Mouse (Mus musculus) liver, embryonic 14.5 days (tissue): ENCODE data around the gene Cavin2. TPM values are rescaled to one million over a fixed set of nuclear protein-coding genes. Genes with fewer than 3 reads are reported as not detected.

Source experiments
- ATAC-seq: fragments of 200-750 bp; cut with Nextera tagmentation; 2 replicates; pipeline ENCODE4 v1.8.0; 2017; ENCODE audit warnings: moderate number of reproducible peaks, mild to moderate bottlenecking, moderate library complexity; ENCODE audit not compliant: insufficient read depth
- DNase-seq, 3 experiments: peaks; one replicate each; pipeline ENCODE4 v3.0.0-alpha.2; 2012 to 2013; ENCODE audit warnings: low read depth in 3 of 3, low spot score in 3 of 3
- H3K27ac ChIP-seq: fragments of 300-500 bp; sonication (generic); 2 replicates; pipeline ENCODE4 v1.5.1; 2014; ENCODE audit warnings: moderate library complexity, mild to moderate bottlenecking, control low read depth, inconsistent platforms
- H3K27me3 ChIP-seq: fragments of 300-500 bp; sonication (generic); 2 replicates; pipeline ENCODE4 v1.6.1; 2014; ENCODE audit warnings: mild to moderate bottlenecking, low read length, moderate library complexity; ENCODE audit not compliant: control insufficient read depth, insufficient read depth
- H3K36me3 ChIP-seq: fragments of 300-500 bp; sonication (generic); replicated peaks from 2 replicates; pipeline ENCODE4 v1.6.1; 2014; ENCODE audit warnings: low read depth; ENCODE audit not compliant: control insufficient read depth, insufficient read depth
- H3K4me1 ChIP-seq, 2 experiments: fragments of 200-500 bp in 1 of 2; fragments of 300-500 bp in 1 of 2; sonication (generic) in 1 of 2; replicated peaks; 2 replicates each; pipeline ENCODE4 v1.6.1; 2012 to 2014; ENCODE audit warnings: antibody characterized with exemption in 1 of 2, inconsistent platforms in 1 of 2, low read length in 1 of 2; ENCODE audit not compliant: control insufficient read depth in 2 of 2, insufficient read depth in 2 of 2
- H3K4me2 ChIP-seq: fragments of 300-500 bp; sonication (generic); 2 replicates; pipeline ENCODE4 v1.6.1; 2014; ENCODE audit warnings: low read depth, mild to moderate bottlenecking, control low read depth, moderate library complexity
- H3K4me3 ChIP-seq, 2 experiments: fragments of 200-500 bp in 1 of 2; fragments of 300-500 bp in 1 of 2; sonication (generic) in 1 of 2; 2 replicates each; pipeline ENCODE4 v1.5.1; 2012 to 2014; ENCODE audit warnings: low read depth in 2 of 2, low read length in 2 of 2, mild to moderate bottlenecking in 2 of 2, control low read depth in 1 of 2, inconsistent platforms in 1 of 2, moderate library complexity in 1 of 2; ENCODE audit not compliant: insufficient read depth in 1 of 2
- H3K9ac ChIP-seq: fragments of 300-500 bp; sonication (generic); replicated peaks from 2 replicates; pipeline ENCODE4 v1.6.1; 2014; ENCODE audit warnings: mild to moderate bottlenecking, control low read depth, moderate library complexity
- H3K9me3 ChIP-seq: fragments of 300-500 bp; sonication (generic); 2 replicates; pipeline ENCODE4 v1.6.1; 2016; ENCODE audit warnings: low read length, mixed read lengths; ENCODE audit not compliant: control insufficient read depth
- CTCF ChIP-seq: IDR thresholded peaks from 2 replicates; pipeline ENCODE4 v1.5.1; 2016; ENCODE audit warnings: antibody characterized with exemption, low read depth, control low read depth
- EP300 ChIP-seq: IDR thresholded peaks from 2 replicates; pipeline ENCODE4 v1.6.1; 2016; ENCODE audit warnings: antibody characterized with exemption, low read depth
- WGBS: fragments of 180-500 bp; shearing (Covaris S2); extraction: QIAGEN DNeasy Blood & Tissue Kit; methylation state at CpG from one replicate; pipeline ENCODE4 v1.1.7; 2014; ENCODE audit not compliant: insufficient replicate concordance; 5-methylcytosine and 5-hydroxymethylcytosine counted together
- polyA plus RNA-seq, 2 experiments: library from polyadenylated mRNA; depleted of rRNA in 1 of 2; stranded (reverse) in 1 of 2; unstranded in 1 of 2; fragments of >200 nt; fragmentation: Nextera tagmentation in 1 of 2; extraction: Ambion mirVana in 1 of 2; gene quantifications; 2 replicates each; pipeline versions ENCODE4 v1.2.1 to v1.2.3; 2012 to 2014

Cavin2 gene
- polyA plus RNA-seq, 2 experiments, result 10.3 to 22.7 TPM

DNA sequence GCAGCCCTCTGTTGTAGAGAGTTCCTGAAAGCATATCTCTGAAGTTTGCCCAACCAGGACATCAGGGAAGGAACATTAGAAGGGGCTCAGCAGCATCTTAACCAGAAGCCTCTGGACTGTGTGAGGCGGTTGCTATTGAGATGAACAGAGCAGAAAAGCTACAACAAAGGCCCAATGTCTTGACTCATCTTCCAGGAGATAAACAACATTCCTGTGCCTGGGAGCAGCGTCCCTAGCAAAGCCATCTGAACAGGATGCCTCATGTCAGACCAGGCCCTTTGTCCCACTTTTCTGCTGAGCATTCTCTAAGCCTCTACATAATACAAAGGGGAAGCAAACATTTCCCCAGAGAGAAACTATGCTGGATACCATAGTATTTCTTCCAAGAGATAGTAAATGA is 26.6 kb downstream of the Cavin2 start:
- ATAC-seq (no peak), DNase-seq (no peak)
- Histone ChIP-seq H3K4me1 (no peaks in the 10 kb centered on the region), H3K27ac (no peak overlapping the region), H3K4me2 (no peak overlapping the region), H3K9ac (no peak overlapping the region), H3K9me3 (no peaks in the 10 kb centered on the region), H3K4me3 (no peak overlapping the region), H3K27me3 (no peaks in the 10 kb centered on the region), H3K36me3 (no peaks in the 10 kb centered on the region)
- no peak for TF ChIP-seq CTCF
- no peak for TF ChIP-seq EP300
- 39% methylated on average over 2 of the region's 2 CpGs for WGBS

DNA sequence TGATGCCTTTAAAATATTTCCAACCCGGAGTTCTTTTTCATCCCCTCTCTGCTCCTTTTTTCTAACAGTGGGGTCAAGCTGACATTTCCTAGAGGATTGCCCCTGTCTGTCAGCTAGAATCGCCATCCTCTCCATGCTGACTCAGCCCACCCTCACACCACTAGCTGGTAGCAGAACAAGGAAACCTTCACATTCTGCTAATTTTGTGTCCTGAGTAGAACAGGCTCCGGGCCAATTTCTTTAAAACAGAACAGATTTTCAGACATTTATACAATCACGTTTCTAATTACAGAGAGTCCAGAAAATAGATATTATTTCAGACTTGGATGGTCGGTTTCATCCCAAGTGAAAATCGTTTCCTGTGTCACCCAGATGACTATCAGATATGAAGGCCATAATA is 34.6 kb downstream of the Cavin2 start:
- H3K36me3 ChIP-seq, result no peaks in the 10 kb centered on the region
- no peaks in the 10 kb centered on the region for H3K27me3 ChIP-seq
- H3K9me3 ChIP-seq, result no peaks in the 10 kb centered on the region
- no peak overlapping the region for H3K4me2 ChIP-seq
- 56% methylated on average over 6 of the region's 6 CpGs for WGBS
- ATAC-seq, result no peak
- TF ChIP-seq CTCF (no peak), EP300 (no peak)
- no peaks in the 10 kb centered on the region for H3K4me1 ChIP-seq
- H3K4me3 ChIP-seq, result no peak overlapping the region
- no peak for DNase-seq
- no peak overlapping the region for H3K9ac ChIP-seq
- no peak overlapping the region for H3K27ac ChIP-seq

DNA sequence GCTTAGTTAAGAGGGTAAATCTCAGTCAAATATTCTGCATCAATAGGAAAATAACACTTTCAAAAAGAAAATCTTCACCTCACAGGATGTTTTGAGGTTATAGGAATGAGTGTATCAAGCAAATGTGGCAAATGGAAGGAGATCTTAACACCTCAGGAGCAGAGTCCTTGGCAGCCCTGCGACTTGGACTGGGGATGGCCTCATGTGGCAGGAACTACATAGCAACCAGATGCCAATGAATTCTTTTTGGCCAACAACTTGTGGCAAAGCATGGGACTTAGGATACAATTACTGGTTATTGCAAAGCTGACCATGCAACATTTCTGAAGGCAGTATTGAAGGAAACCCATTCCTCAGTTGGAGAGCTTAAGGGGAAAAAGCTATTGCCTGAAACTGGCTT is 39.6 kb downstream of the Cavin2 start:
- TF ChIP-seq CTCF (no peak), EP300 (no peak)
- no peaks in the 10 kb centered on the region for H3K27me3 ChIP-seq
- no peaks in the 10 kb centered on the region for H3K4me1 ChIP-seq
- 46% methylated on average over 1 of the region's 1 CpGs for WGBS
- H3K9ac ChIP-seq, result no peak overlapping the region
- no peaks in the 10 kb centered on the region for H3K9me3 ChIP-seq
- no peak overlapping the region for H3K4me2 ChIP-seq
- H3K4me3 ChIP-seq, result no peak overlapping the region
- H3K27ac ChIP-seq, result no peak overlapping the region
- H3K36me3 ChIP-seq, result no peaks in the 10 kb centered on the region
- ATAC-seq (no peak), DNase-seq (no peak)

GRCm38 (mm10) chr1:51332986-51333385 is 44.1 kb downstream of the Cavin2 start:
- H3K9ac ChIP-seq, result no peak overlapping the region
- WGBS, result 37% methylated on average over 6 of the region's 6 CpGs

GRCm38 (mm10) chr1:51333557-51334285 is 44.8 kb downstream of the Cavin2 start:
- Histone ChIP-seq H3K9ac (no peak overlapping the region), H3K9me3 (no peaks in the 10 kb centered on the region), H3K4me1 (no peaks in the 10 kb centered on the region), H3K27ac (no peak overlapping the region), H3K4me3 (peak overlapping the region; percentile 1 to 25; a peak in 3 of 4 replicates), H3K27me3 (no peaks in the 10 kb centered on the region), H3K36me3 (no peaks in the 10 kb centered on the region), H3K4me2 (peak overlapping the region; percentile 48)
- TF ChIP-seq EP300 (no peak), CTCF (peak; percentile 65)
- 12% methylated on average over 18 of the region's 18 CpGs for WGBS
- ATAC-seq, result no peak
- peak; percentile 24 to 32 (median 25) for DNase-seq

More at GRCm38 (mm10) chr1:51332986-51333385, 44.1 kb downstream of the Cavin2 start:
- no peak overlapping the region for H3K4me2 ChIP-seq
- H3K9me3 ChIP-seq, result no peaks in the 10 kb centered on the region
- ATAC-seq, result no peak
- H3K36me3 ChIP-seq, result no peaks in the 10 kb centered on the region
- no peaks in the 10 kb centered on the region for H3K4me1 ChIP-seq
- no peaks in the 10 kb centered on the region for H3K27me3 ChIP-seq
- no peak overlapping the region for H3K4me3 ChIP-seq
- no peak overlapping the region for H3K27ac ChIP-seq
- TF ChIP-seq EP300, result no peak
- DNase-seq, result no peak
